Mouse (Mus musculus) embryonic facial prominence, embryonic 12.5 days (tissue): Measurements from ENCODE around the gene Ly6g6c. TPM values are rescaled to one million over a fixed set of nuclear protein-coding genes. Genes with fewer than 3 reads are reported as not detected.

Experiments
- ATAC-seq: fragments of 200-750 bp; cut with Nextera tagmentation; 2 replicates; pipeline ENCODE4 v1.8.0; 2017; ENCODE audit not compliant: insufficient number of reproducible peaks, insufficient read depth, low FRiP score, low TSS enrichment
- H3K27ac ChIP-seq: fragments of 300-500 bp; sonication (generic); 2 replicates; pipeline ENCODE4 v1.5.1; 2016; ENCODE audit warnings: mild to moderate bottlenecking
- H3K27me3 ChIP-seq: fragments of 300-500 bp; sonication (generic); 2 replicates; pipeline ENCODE4 v1.6.1; 2016; ENCODE audit warnings: mild to moderate bottlenecking, moderate library complexity
- H3K36me3 ChIP-seq: fragments of 300-500 bp; sonication (generic); 2 replicates; pipeline ENCODE4 v1.6.1; 2016; ENCODE audit warnings: mild to moderate bottlenecking
- H3K4me1 ChIP-seq: fragments of 300-500 bp; sonication (generic); 2 replicates; pipeline ENCODE4 v1.6.1; 2016
- H3K4me2 ChIP-seq: fragments of 300-500 bp; sonication (generic); replicated peaks from 2 replicates; pipeline ENCODE4 v1.6.1; 2016; ENCODE audit warnings: mild to moderate bottlenecking, moderate library complexity
- H3K4me3 ChIP-seq: fragments of 300-500 bp; sonication (generic); 2 replicates; pipeline ENCODE4 v1.5.1; 2016; ENCODE audit warnings: mild to moderate bottlenecking
- H3K9ac ChIP-seq: fragments of 300-500 bp; sonication (generic); 2 replicates; pipeline ENCODE4 v1.6.1; 2016; ENCODE audit warnings: mild to moderate bottlenecking, moderate library complexity
- H3K9me3 ChIP-seq: fragments of 300-500 bp; sonication (generic); 2 replicates; pipeline ENCODE4 v1.6.1; 2016; ENCODE audit warnings: mild to moderate bottlenecking, moderate library complexity
- WGBS: fragments of 180-500 bp; shearing (Covaris S2); methylation state at CpG from one replicate; pipeline ENCODE4 v1.1.7; 2016; 5-methylcytosine and 5-hydroxymethylcytosine counted together
- polyA plus RNA-seq: library from polyadenylated mRNA; unstranded; fragments of >200 nt; fragmentation: Nextera tagmentation; extraction: Ambion mirVana; gene quantifications from 2 replicates; pipeline ENCODE4 v1.2.1, GENCODE M21; 2016

The Ly6g6c gene
- polyA plus RNA-seq, 1 experiment from 2014 or later = not detected

GRCm38 (mm10) chr17:35023221-35023620, 42.0 kb upstream of the Ly6g6c start:
- Histone ChIP-seq H3K4me2 (no peak overlapping the region), H3K9ac (no peak overlapping the region), H3K27ac (no peak overlapping the region), H3K4me3 (no peak overlapping the region), H3K4me1 (peaks cover 29% of the 10 kb centered on the region), H3K36me3 (no peaks in the 10 kb centered on the region), H3K27me3 (no peaks in the 10 kb centered on the region), H3K9me3 (no peaks in the 10 kb centered on the region)
- 84% methylated on average over 5 of the region's 5 CpGs for WGBS
- ATAC-seq = no peak

DNA sequence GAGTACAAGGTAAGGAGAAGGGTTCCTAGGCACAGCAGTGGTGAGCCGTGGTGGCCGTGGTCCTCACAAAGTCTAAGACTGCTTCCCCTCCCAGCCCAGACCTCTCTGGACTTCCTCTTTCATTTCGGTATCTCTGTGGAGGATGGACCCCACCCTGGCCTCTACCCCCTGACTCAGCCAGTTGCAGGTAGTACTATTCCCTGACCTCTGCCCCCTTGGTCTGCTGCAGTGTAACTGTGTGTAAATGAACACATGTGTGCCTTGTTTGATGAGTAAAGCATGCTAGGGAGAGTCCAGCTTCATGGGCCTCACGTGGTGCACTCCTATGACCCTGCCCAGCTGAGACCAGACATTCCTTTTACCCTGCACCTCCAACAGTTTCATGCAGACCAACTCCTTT, 41.4 kb upstream of the Ly6g6c start:
- Histone ChIP-seq H3K9ac (no peak overlapping the region), H3K27ac (no peak overlapping the region), H3K9me3 (no peaks in the 10 kb centered on the region), H3K27me3 (no peaks in the 10 kb centered on the region), H3K4me1 (peaks cover 29% of the 10 kb centered on the region), H3K36me3 (no peaks in the 10 kb centered on the region), H3K4me2 (no peak overlapping the region), H3K4me3 (no peak overlapping the region)
- no peak for ATAC-seq
- 56% methylated on average over 4 of the region's 4 CpGs for WGBS

DNA sequence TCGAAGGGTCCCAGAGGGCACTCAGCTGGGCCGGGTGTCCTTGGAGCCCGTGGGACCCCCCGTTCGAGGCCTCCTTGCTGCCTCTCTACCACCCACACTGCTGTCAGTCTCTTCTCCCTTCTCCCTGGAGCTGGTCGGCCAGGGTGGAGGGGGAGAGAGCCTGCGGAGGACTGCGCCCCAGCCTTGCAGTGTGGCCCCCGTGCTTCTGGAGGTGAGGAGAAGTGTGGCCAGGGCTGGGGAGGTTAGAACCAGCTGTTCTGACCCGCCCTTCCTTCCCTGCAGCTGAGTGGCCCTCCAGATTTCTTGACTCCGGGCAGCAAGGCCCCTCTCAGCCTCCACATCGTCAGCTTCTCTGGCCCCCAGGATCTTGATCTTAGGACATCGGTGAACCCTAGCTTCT, 40.9 kb upstream of the Ly6g6c start:
- no peak for ATAC-seq
- H3K4me2 ChIP-seq = no peak overlapping the region
- no peaks in the 10 kb centered on the region for H3K9me3 ChIP-seq
- H3K27me3 ChIP-seq = no peaks in the 10 kb centered on the region
- H3K9ac ChIP-seq = no peak overlapping the region
- H3K36me3 ChIP-seq = no peaks in the 10 kb centered on the region
- 73% methylated on average over 13 of the region's 13 CpGs for WGBS
- peaks cover 29% of the 10 kb centered on the region for H3K4me1 ChIP-seq
- no peak overlapping the region for H3K4me3 ChIP-seq
- no peak overlapping the region for H3K27ac ChIP-seq

GRCm38 (mm10) chr17:35024691-35025488, 40.3 kb upstream of the Ly6g6c start:
- H3K9me3 ChIP-seq = no peaks in the 10 kb centered on the region
- no peak overlapping the region for H3K9ac ChIP-seq
- no peak overlapping the region for H3K4me2 ChIP-seq
- peaks cover 34% of the 10 kb centered on the region for H3K4me1 ChIP-seq
- H3K4me3 ChIP-seq = no peak overlapping the region
- 56% methylated on average over 10 of the region's 10 CpGs for WGBS
- no peak for ATAC-seq
- H3K27ac ChIP-seq = no peak overlapping the region
- no peaks in the 10 kb centered on the region for H3K36me3 ChIP-seq
- H3K27me3 ChIP-seq = no peaks in the 10 kb centered on the region

DNA sequence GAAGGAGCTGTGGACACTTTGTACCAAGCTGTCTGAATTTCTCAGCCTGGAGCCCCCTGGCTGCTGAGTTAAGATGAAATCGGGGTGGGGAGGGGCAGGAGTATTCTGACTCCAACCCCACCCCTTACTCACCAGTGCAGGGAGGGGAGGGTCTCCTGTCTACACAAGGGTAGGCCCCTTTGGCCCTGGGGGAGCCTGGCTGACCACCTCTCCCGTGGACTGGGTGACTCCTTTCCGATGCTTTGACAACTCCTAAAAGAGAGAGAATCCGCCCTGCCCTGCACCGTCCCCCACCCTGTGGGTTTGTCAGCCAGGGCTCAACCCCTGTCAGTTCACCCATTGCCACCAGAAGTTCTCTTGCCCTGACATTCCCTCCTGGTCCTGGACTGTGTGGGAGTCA, 39.0 kb upstream of the Ly6g6c start:
- ATAC-seq = no peak
- WGBS = 80% methylated on average over 5 of the region's 5 CpGs
- peak overlapping the region; percentile 58; the same call in 1 of the 2 replicates for H3K27ac ChIP-seq
- no peak overlapping the region for H3K4me3 ChIP-seq
- no peaks in the 10 kb centered on the region for H3K9me3 ChIP-seq
- H3K4me2 ChIP-seq = no peak overlapping the region
- H3K27me3 ChIP-seq = no peaks in the 10 kb centered on the region
- no peak overlapping the region for H3K9ac ChIP-seq
- H3K36me3 ChIP-seq = no peaks in the 10 kb centered on the region
- peaks cover 32% of the 10 kb centered on the region for H3K4me1 ChIP-seq

- H3K9me3 ChIP-seq = no peaks in the 10 kb centered on the region
- ATAC-seq = peak; percentile 72
- H3K27ac ChIP-seq = peak within 1 kb of the TSS; percentile 75
- WGBS = 33% methylated on average over 13 of the region's 13 CpGs
- no peaks in the 10 kb centered on the region for H3K36me3 ChIP-seq
- peak within 1 kb of the TSS; percentile 46 for H3K9ac ChIP-seq
- H3K4me2 ChIP-seq = peak within 1 kb of the TSS; percentile 40
- no peaks in the 10 kb centered on the region for H3K27me3 ChIP-seq
- H3K4me1 ChIP-seq = peaks cover 25% of the 10 kb centered on the region
- 0 out of 2 replicates have a peak within 1 kb of the TSS, but pooled peaks have one; percentile 10 for H3K4me3 ChIP-seq
These were observed 37.7 kb upstream of the Ly6g6c start, which contains the start of gene Sapcd1 for GRCm38 (mm10) chr17:35027277-35028068. Sapcd1 (minus strand) TSS chr17:35028016.

- Histone ChIP-seq H3K4me1 (peaks cover 25% of the 10 kb centered on the region), H3K27ac (no peak overlapping the region), H3K9ac (no peak overlapping the region), H3K4me2 (no peak overlapping the region), H3K9me3 (no peaks in the 10 kb centered on the region), H3K4me3 (no peak overlapping the region), H3K27me3 (no peaks in the 10 kb centered on the region), H3K36me3 (no peaks in the 10 kb centered on the region)
- no peak for ATAC-seq
- WGBS = 71% methylated on average over 2 of the region's 2 CpGs
These were observed 36.9 kb upstream of the Ly6g6c start for GRCm38 (mm10) chr17:35028315-35028714.

GRCm38 (mm10) chr17:35029691-35030532, 35.3 kb upstream of the Ly6g6c start:
- H3K36me3 ChIP-seq = no peaks in the 10 kb centered on the region
- WGBS = 32% methylated on average over 19 of the region's 19 CpGs
- H3K4me1 ChIP-seq = peaks cover 19% of the 10 kb centered on the region
- H3K4me3 ChIP-seq = no peak overlapping the region
- H3K27me3 ChIP-seq = no peaks in the 10 kb centered on the region
- ATAC-seq = no peak
- H3K4me2 ChIP-seq = no peak overlapping the region; the same call in 1 of the 2 replicates
- no peak overlapping the region for H3K9ac ChIP-seq
- H3K27ac ChIP-seq = no peak overlapping the region
- H3K9me3 ChIP-seq = no peaks in the 10 kb centered on the region

- H3K4me1 ChIP-seq = peaks cover 17% of the 10 kb centered on the region
- no peaks in the 10 kb centered on the region for H3K36me3 ChIP-seq
- no peak for ATAC-seq
- peak overlapping the region; percentile 8; the same call in 1 of the 2 replicates for H3K9ac ChIP-seq
- H3K27ac ChIP-seq = no peak overlapping the region
- no peaks in the 10 kb centered on the region for H3K27me3 ChIP-seq
- WGBS = 91% methylated on average over 11 of the region's 11 CpGs
- H3K9me3 ChIP-seq = no peaks in the 10 kb centered on the region
- H3K4me2 ChIP-seq = no peak overlapping the region
- H3K4me3 ChIP-seq = no peak overlapping the region
These were observed 33.9 kb upstream of the Ly6g6c start for GRCm38 (mm10) chr17:35031272-35031671.

DNA sequence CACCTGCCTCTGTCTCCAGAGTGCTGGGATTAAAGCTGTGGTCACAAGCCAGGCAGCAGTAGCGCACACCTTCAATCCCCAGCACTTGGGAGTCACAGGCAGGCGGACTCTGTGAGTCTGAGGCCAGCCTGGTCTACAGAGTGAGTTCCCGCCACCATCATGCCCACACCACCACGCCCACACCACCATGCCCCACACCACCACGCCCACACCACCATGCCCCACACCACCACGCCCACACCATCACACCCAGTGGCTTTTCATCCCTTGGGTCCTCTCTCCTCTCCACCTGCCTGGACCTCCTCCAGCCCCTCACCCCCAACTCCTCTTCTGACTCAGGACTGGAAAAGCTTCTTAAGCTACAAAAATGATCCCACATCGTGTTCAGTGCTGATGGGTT, 33.3 kb upstream of the Ly6g6c start:
- Histone ChIP-seq H3K27me3 (no peaks in the 10 kb centered on the region), H3K9me3 (no peaks in the 10 kb centered on the region), H3K36me3 (no peaks in the 10 kb centered on the region), H3K9ac (no peak overlapping the region), H3K4me3 (no peak overlapping the region), H3K4me2 (no peak overlapping the region), H3K4me1 (peaks cover 14% of the 10 kb centered on the region), H3K27ac (no peak overlapping the region)
- ATAC-seq = no peak
- WGBS = 86% methylated on average over 7 of the region's 7 CpGs

GRCm38 (mm10) chr17:35032323-35032870, 32.8 kb upstream of the Ly6g6c start:
- ATAC-seq = no peak
- Histone ChIP-seq H3K4me1 (peaks cover 11% of the 10 kb centered on the region), H3K9ac (no peak overlapping the region), H3K9me3 (no peaks in the 10 kb centered on the region), H3K27ac (no peak overlapping the region), H3K27me3 (no peaks in the 10 kb centered on the region), H3K4me3 (no peak overlapping the region), H3K4me2 (no peak overlapping the region), H3K36me3 (no peaks in the 10 kb centered on the region)
- WGBS = 72% methylated on average over 8 of the region's 8 CpGs
